8 mouse cellular contexts compared by ENCODE assay signal in genomic region chr19:47508771-47509281, GRCm38 (mm10). TPM values are rescaled to one million over a fixed set of nuclear protein-coding genes. Genes with fewer than 3 reads are reported as not detected.
A peak's percentile ranks its signal among the peaks of the same experiment; 100 is the strongest.
DNase-seq lines count a peak whose midpoint lies in the region; ATAC-seq and TF ChIP-seq lines count a peak whose summit lies in the region.

No protein-coding gene starts in this region.

- whole genome bisulfite sequencing in kidney, embryonic 14.5 days = 48% methylated on average over 5 of the region's 5 CpGs
- WGBS in embryonic facial prominence, embryonic 13.5 days = 73% methylated on average over 5 of the region's 5 CpGs
- 81% methylated on average over 5 of the region's 5 CpGs for WGBS in midbrain, embryonic 13.5 days

- ATAC-seq in kidney, embryonic 14.5 days (ENCODE audit: low FRiP score, low TSS enrichment) = 0 out of 2 replicates have a peak, but pooled peaks have one; percentile 13
- no peak for ATAC-seq in embryonic facial prominence, embryonic 13.5 days (ENCODE audit: insufficient number of reproducible peaks, insufficient read depth, low FRiP score, low TSS enrichment, low read depth)
- no peak for ATAC-seq in midbrain, embryonic 13.5 days

- H3K9me3 ChIP-seq in kidney, embryonic 14.5 days (ENCODE audit: control insufficient read depth, low read length) = no peaks in the 10 kb centered on the region
- no peaks in the 10 kb centered on the region for H3K9me3 ChIP-seq in embryonic facial prominence, embryonic 13.5 days
- H3K9me3 ChIP-seq in midbrain, embryonic 13.5 days = no peaks in the 10 kb centered on the region

- H3ac ChIP-seq in myocyte (ENCODE audit: control insufficient read depth, insufficient read length) = no peak overlapping the region

- H3K79me2 ChIP-seq in myocyte (ENCODE audit: control insufficient read depth, insufficient read depth) = no peaks in the 10 kb centered on the region

- H3K27ac ChIP-seq in kidney, embryonic 14.5 days (ENCODE audit: low read depth, low read length) = peak overlapping the region; percentile 65; the same call in 1 of the 2 replicates
- peak overlapping the region; percentile 64 for H3K27ac ChIP-seq in embryonic facial prominence, embryonic 13.5 days
- H3K27ac ChIP-seq in midbrain, embryonic 13.5 days = no peak overlapping the region

- no peak overlapping the region for H3K4me2 ChIP-seq in kidney, embryonic 14.5 days (replicated peaks; ENCODE audit: low read depth, low read length)
- H3K4me2 ChIP-seq in embryonic facial prominence, embryonic 13.5 days = no peak overlapping the region
- peak overlapping the region; percentile 97 for H3K4me2 ChIP-seq in myocyte (ENCODE audit: low read depth)
- H3K4me2 ChIP-seq in midbrain, embryonic 13.5 days (replicated peaks) = no peak overlapping the region

- H3K4me3 ChIP-seq in kidney, embryonic 14.5 days (ENCODE audit: low read length) = no peak overlapping the region
- no peak overlapping the region for H3K4me3 ChIP-seq in embryonic facial prominence, embryonic 13.5 days
- no peak overlapping the region for H3K4me3 ChIP-seq in myocyte
- H3K4me3 ChIP-seq in midbrain, embryonic 13.5 days (replicated peaks) = no peak overlapping the region

- intact Hi-C loops in left cerebral cortex, postnatal 25 days (cut with DNase I) = loop anchor here (5.0 to 10.0 kb wide), 3 partner anchors 118 to 426 kb away; partner anchors contain the start of gene Cfap58

- TF ChIP-seq POLR2A in myocyte (IDR thresholded peaks at IDR 0.05; ENCODE audit: insufficient read length, low read depth) = no peak

- no peak overlapping the region for H3K9ac ChIP-seq in kidney, embryonic 14.5 days (ENCODE audit: low read depth, low read length)
- H3K9ac ChIP-seq in embryonic facial prominence, embryonic 13.5 days = 0 out of 2 replicates have a peak overlapping the region, but pooled peaks have one; percentile 40
- no peak overlapping the region; the same call in 1 of the 2 replicates for H3K9ac ChIP-seq in midbrain, embryonic 13.5 days (replicated peaks)

- H3K4me1 ChIP-seq in kidney, embryonic 14.5 days (ENCODE audit: control insufficient read depth, insufficient read depth, low read length) = peaks cover 40% of the 10 kb centered on the region
- H3K4me1 ChIP-seq in embryonic facial prominence, embryonic 13.5 days = peaks cover 43% of the 10 kb centered on the region
- H3K4me1 ChIP-seq in midbrain, embryonic 13.5 days (replicated peaks) = peaks cover 22% of the 10 kb centered on the region

- no peak for DNase-seq in kidney, adult 18-20 months
- DNase-seq in liver = peak; percentile 21
- DNase-seq in left cerebral cortex, postnatal 25 days (ENCODE audit: low spot score in 2 of 2) = no peak
- no peak for DNase-seq in adrenal gland, postnatal 4 days (ENCODE audit: low spot score in 2 of 2)

- no peaks in the 10 kb centered on the region; the same call in 1 of the 2 replicates for H3K36me3 ChIP-seq in kidney, embryonic 14.5 days (ENCODE audit: control insufficient read depth, insufficient read depth, low read length)
- peaks cover 40% of the 10 kb centered on the region for H3K36me3 ChIP-seq in embryonic facial prominence, embryonic 13.5 days
- H3K36me3 ChIP-seq in myocyte (ENCODE audit: control insufficient read depth, insufficient read depth) = no peaks in the 10 kb centered on the region
- H3K36me3 ChIP-seq in midbrain, embryonic 13.5 days = peaks cover 10% of the 10 kb centered on the region

- no peaks in the 10 kb centered on the region for H3K27me3 ChIP-seq in kidney, embryonic 14.5 days (ENCODE audit: control insufficient read depth, insufficient read depth, low read length)
- H3K27me3 ChIP-seq in embryonic facial prominence, embryonic 13.5 days = no peaks in the 10 kb centered on the region
- no peaks in the 10 kb centered on the region for H3K27me3 ChIP-seq in myocyte (ENCODE audit: control insufficient read depth, insufficient read depth, insufficient read length)
- no peaks in the 10 kb centered on the region for H3K27me3 ChIP-seq in midbrain, embryonic 13.5 days

TF ChIP-seq in myocyte, 11 proteins besides CTCF, POLR2A, EP300 and RAD21:
- no peak for TF ChIP-seq SRF (IDR thresholded peaks at IDR 0.05; ENCODE audit: control insufficient read depth, insufficient read length, low read depth)
- no peak for TF ChIP-seq REST (IDR thresholded peaks at IDR 0.05; ENCODE audit: insufficient read depth, insufficient read length)
- peak; percentile 60 for TF ChIP-seq TCF12 (IDR thresholded peaks at IDR 0.05; ENCODE audit: insufficient read depth, poor library complexity, severe bottlenecking)
- no peak for TF ChIP-seq CEBPB (IDR thresholded peaks at IDR 0.05; ENCODE audit: insufficient read depth, poor library complexity, severe bottlenecking)
- TF ChIP-seq USF1 (IDR thresholded peaks at IDR 0.05; ENCODE audit: low read depth) = no peak
- no peak for TF ChIP-seq MAX (IDR thresholded peaks at IDR 0.05; ENCODE audit: low read depth)
- TF ChIP-seq POLR2AphosphoS2 (IDR thresholded peaks at IDR 0.05; ENCODE audit: insufficient read length, low read depth) = peak; percentile 43
- no peak for TF ChIP-seq E2F4 (IDR thresholded peaks at IDR 0.05; ENCODE audit: insufficient read depth)
- TF ChIP-seq TCF3 (IDR thresholded peaks at IDR 0.05; ENCODE audit: insufficient read length, low read depth) = peak; percentile 58
- peak in 2 of 3 experiments; percentile 88 to 96 for TF ChIP-seq MYOD1 (IDR thresholded peaks at IDR 0.05; ENCODE audit: control insufficient read depth in 1 of 3, insufficient read length in 2 of 3, low read depth in 2 of 3)
- TF ChIP-seq MYOG (IDR thresholded peaks at IDR 0.05; ENCODE audit: control insufficient read depth in 1 of 3, insufficient read depth in 1 of 3, insufficient read length in 2 of 3, low read depth in 2 of 3) = peak; percentile 77 to 95 (median 83)

RNA-seq across cellular contexts. Expression of gene Stn1, which starts 28.5 kb away (rescaled TPM):
- 54.7 and 55.0 TPM in 2 replicates for polyA plus RNA-seq in kidney, embryonic 14.5 days (2014; fragmentation: Nextera tagmentation; extraction: Ambion mirVana)
- polyA plus RNA-seq in embryonic facial prominence, embryonic 13.5 days (2015; fragmentation: Nextera tagmentation; extraction: Ambion mirVana) = 58.2 and 59.5 TPM in 2 replicates
- 43.9 TPM for polyA plus RNA-seq in myocyte (2012; fragmentation: generic; extraction: Trizol)
- total RNA-seq in left cerebral cortex, postnatal 25 days (2021) = 10 to 100 TPM; 29.4 to 31.9 TPM
- 30.2 and 36.3 TPM in 2 replicates for polyA plus RNA-seq in midbrain, embryonic 13.5 days (2015; fragmentation: Nextera tagmentation; extraction: Ambion mirVana)
- total RNA-seq in adrenal gland, postnatal 4 days (2021) = 10 to 100 TPM; 21.4 to 26.0 TPM

RNA-seq across cellular contexts. Expression of gene Sh3pxd2a, which starts 44.6 kb away (rescaled TPM):
- 8.7 and 9.6 TPM in 2 replicates for polyA plus RNA-seq in kidney, embryonic 14.5 days (2014; fragmentation: Nextera tagmentation; extraction: Ambion mirVana)
- 9.4 and 10.0 TPM in 2 replicates for polyA plus RNA-seq in embryonic facial prominence, embryonic 13.5 days (2015; fragmentation: Nextera tagmentation; extraction: Ambion mirVana)
- polyA plus RNA-seq in myocyte (2012; fragmentation: generic; extraction: Trizol) = 59.5 TPM
- 10 to 100 TPM; 33.9 to 35.9 TPM for total RNA-seq in left cerebral cortex, postnatal 25 days (2021)
- polyA plus RNA-seq in midbrain, embryonic 13.5 days (2015; fragmentation: Nextera tagmentation; extraction: Ambion mirVana) = 2.0 and 2.2 TPM in 2 replicates
- 10 to 100 TPM; 81.7 to 88.7 TPM for total RNA-seq in adrenal gland, postnatal 4 days (2021)
